Mouse (Mus musculus) thymus, adult 2 months (tissue): ENCODE results near the gene Prickle3. TPM values are rescaled to one million over a fixed set of nuclear protein-coding genes. Genes with fewer than 3 reads are reported as not detected.

Experiments used
- DNase-seq: peaks from one replicate; pipeline ENCODE4 v3.0.0; 2021
- H3K27ac ChIP-seq: fragments of 200-500 bp; 2 replicates; pipeline ENCODE4 v1.5.1; 2012; ENCODE audit warnings: low read length, control low read depth; ENCODE audit not compliant: control insufficient read depth, insufficient read depth
- H3K27me3 ChIP-seq: fragments of 200-500 bp; 2 replicates; pipeline ENCODE4 v1.6.1; 2012; ENCODE audit warnings: mild to moderate bottlenecking, low read length, moderate library complexity, mixed read lengths; ENCODE audit not compliant: control insufficient read depth, insufficient read depth
- H3K36me3 ChIP-seq: fragments of 200-500 bp; 2 replicates; pipeline ENCODE4 v1.6.1; 2012; ENCODE audit warnings: mild to moderate bottlenecking, low read length, moderate library complexity; ENCODE audit not compliant: control insufficient read depth, insufficient read depth
- H3K4me1 ChIP-seq: fragments of 200-500 bp; replicated peaks from 2 replicates; pipeline ENCODE4 v1.6.1; 2012; ENCODE audit warnings: low read length; ENCODE audit not compliant: control insufficient read depth, insufficient read depth
- H3K4me3 ChIP-seq: fragments of 200-500 bp; 2 replicates; pipeline ENCODE4 v1.5.1; 2012; ENCODE audit warnings: mild to moderate bottlenecking, low read length, control low read depth, moderate library complexity; ENCODE audit not compliant: control insufficient read depth, insufficient read depth
- CTCF ChIP-seq: fragments of 200-500 bp; IDR thresholded peaks from 2 replicates; pipeline ENCODE4 v1.5.1; 2012; ENCODE audit warnings: mild to moderate bottlenecking, control low read depth, low read length, moderate library complexity, borderline replicate concordance; ENCODE audit not compliant: control insufficient read depth, poor library complexity, insufficient read depth; ENCODE audit errors: extremely low read depth
- POLR2A ChIP-seq: fragments of 200-500 bp; IDR thresholded peaks from 2 replicates; pipeline ENCODE4 v1.6.1; 2012; ENCODE audit warnings: mild to moderate bottlenecking, low read length, control low read depth, moderate library complexity; ENCODE audit not compliant: control insufficient read depth, poor library complexity, insufficient read depth; ENCODE audit errors: extremely low read depth
- WGBS: fragments of 180-500 bp; shearing (Covaris S2); methylation state at CpG from one replicate; pipeline ENCODE4 v1.1.7; 2018; 5-methylcytosine and 5-hydroxymethylcytosine counted together
- polyA plus RNA-seq: library from polyadenylated mRNA; depleted of rRNA; stranded (reverse); fragments of >200 nt; gene quantifications from 2 replicates; pipeline ENCODE4 v1.2.3, GENCODE M21; 2012; rRNA removed

Prickle3 gene
- polyA plus RNA-seq: 29.7 TPM in 2 replicates

- Histone ChIP-seq H3K27ac (no peak within 1 kb of the TSS), H3K36me3 (no peaks in the 10 kb centered on the region), H3K27me3 (no peaks in the 10 kb centered on the region), H3K4me3 (peak within 1 kb of the TSS; percentile 80), H3K4me1 (peaks cover 20% of the 10 kb centered on the region)
- TF ChIP-seq CTCF: no peak
- TF ChIP-seq POLR2A: 0 out of 2 replicates have a peak, but pooled peaks have one; percentile 17
- WGBS: 2% methylated on average over 25 of the region's 26 CpGs
- peak; percentile 38 for DNase-seq
Observed at GRCm38 (mm10) chrX:7657221-7657639, at the start of gene Prickle3. Gene Prickle3 (plus strand): TSS chrX:7657260.

GRCm38 (mm10) chrX:7610035-7610434, 47.0 kb upstream of the Prickle3 start:
- Histone ChIP-seq H3K4me1 (peaks cover 7% of the 10 kb centered on the region), H3K4me3 (no peak overlapping the region), H3K36me3 (no peaks in the 10 kb centered on the region), H3K27me3 (no peaks in the 10 kb centered on the region; the same call in 1 of the 2 replicates), H3K27ac (no peak overlapping the region)
- DNase-seq: no peak
- no peak for TF ChIP-seq CTCF
- no peak for TF ChIP-seq POLR2A
- 13% methylated on average over 21 of the region's 21 CpGs for WGBS

GRCm38 (mm10) chrX:7610536-7611258, 46.4 kb upstream of the Prickle3 start:
- Histone ChIP-seq H3K27ac (no peak overlapping the region), H3K4me1 (peaks cover 7% of the 10 kb centered on the region), H3K36me3 (no peaks in the 10 kb centered on the region), H3K27me3 (no peaks in the 10 kb centered on the region; the same call in 1 of the 2 replicates), H3K4me3 (no peak overlapping the region)
- no peak for DNase-seq
- WGBS: 9% methylated on average over 26 of the region's 26 CpGs
- TF ChIP-seq POLR2A (no peak), CTCF (no peak)

GRCm38 (mm10) chrX:7617889-7618551, 39.0 kb upstream of the Prickle3 start:
- TF ChIP-seq POLR2A (no peak), CTCF (no peak)
- DNase-seq: no peak
- Histone ChIP-seq H3K27ac (no peak overlapping the region), H3K4me3 (no peak overlapping the region), H3K27me3 (no peaks in the 10 kb centered on the region), H3K4me1 (no peaks in the 10 kb centered on the region), H3K36me3 (no peaks in the 10 kb centered on the region)
- WGBS: 38% methylated on average over 12 of the region's 12 CpGs

- Histone ChIP-seq H3K27ac (no peak overlapping the region), H3K27me3 (no peaks in the 10 kb centered on the region), H3K4me3 (no peak overlapping the region), H3K36me3 (no peaks in the 10 kb centered on the region), H3K4me1 (no peaks in the 10 kb centered on the region)
- WGBS: 72% methylated on average over 6 of the region's 6 CpGs
- DNase-seq: no peak
- TF ChIP-seq POLR2A (no peak), CTCF (no peak)
Observed at GRCm38 (mm10) chrX:7632560-7632959, 24.5 kb upstream of the Prickle3 start.

- Histone ChIP-seq H3K4me3 (no peak overlapping the region), H3K27ac (no peak overlapping the region), H3K36me3 (no peaks in the 10 kb centered on the region), H3K27me3 (no peaks in the 10 kb centered on the region; the same call in 1 of the 2 replicates), H3K4me1 (0 out of 2 replicates have a peak, but pooled peaks cover 5% of the 10 kb centered on the region)
- WGBS: 61% methylated on average over 3 of the region's 3 CpGs
- no peak for DNase-seq
- TF ChIP-seq POLR2A (no peak), CTCF (no peak)
Observed at GRCm38 (mm10) chrX:7635101-7635500, 22.0 kb upstream of the Prickle3 start.
